Mouse (Mus musculus): ENCODE measurements at regions not wholly inside any gene's neighbourhood (a gene's known extent, or its start where the extent isn't known, plus 50 kb on each side); places are given as distances from the start of the nearest gene placed in this dataset.
A peak's percentile ranks its signal among the peaks of the same experiment; 100 is the strongest.

DNA sequence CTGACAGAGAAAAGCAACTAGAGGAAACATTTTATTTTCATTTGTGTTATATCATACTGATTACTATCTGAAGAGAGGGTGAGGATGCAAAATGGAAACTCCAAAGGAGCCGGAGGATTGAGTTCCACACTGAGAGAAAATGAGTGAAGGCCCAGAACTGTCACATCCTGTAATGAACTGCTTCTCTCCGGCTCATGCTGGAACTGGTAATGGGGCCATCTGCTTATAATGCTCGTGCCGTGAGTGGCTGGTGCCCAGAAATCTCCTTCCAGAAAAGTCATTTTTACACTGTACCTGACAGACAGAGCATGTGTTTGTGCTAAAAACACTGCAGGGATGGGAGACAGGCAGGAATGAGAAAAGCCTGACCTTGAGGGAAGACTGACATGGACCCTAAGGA is 483.5 kb upstream of the Pkdcc start:
- no peak for DNase-seq (ENCODE audit: extremely low read depth, insufficient read length, low spot score)

DNA sequence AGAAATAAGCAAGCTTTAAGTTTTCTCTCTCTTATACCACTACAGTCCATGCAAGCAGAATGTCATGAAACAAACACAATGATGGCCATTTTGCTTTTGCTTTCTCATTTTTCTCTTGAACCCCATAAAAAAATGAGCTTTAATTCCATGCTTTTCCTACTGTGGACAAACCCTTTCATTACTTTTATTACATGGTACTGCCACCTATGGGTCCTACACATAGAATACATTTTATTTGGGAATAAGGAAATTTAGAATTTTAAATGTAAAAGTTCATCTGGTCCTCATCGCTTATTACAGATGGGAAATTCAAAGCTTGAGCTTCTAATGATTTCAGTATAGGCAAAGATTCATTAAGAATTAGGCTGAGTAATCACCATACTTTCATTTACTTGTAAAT is 472.6 kb upstream of the Pkdcc start:
- DNase-seq (ENCODE audit: extremely low read depth, insufficient read length, low spot score), result no peak

DNA sequence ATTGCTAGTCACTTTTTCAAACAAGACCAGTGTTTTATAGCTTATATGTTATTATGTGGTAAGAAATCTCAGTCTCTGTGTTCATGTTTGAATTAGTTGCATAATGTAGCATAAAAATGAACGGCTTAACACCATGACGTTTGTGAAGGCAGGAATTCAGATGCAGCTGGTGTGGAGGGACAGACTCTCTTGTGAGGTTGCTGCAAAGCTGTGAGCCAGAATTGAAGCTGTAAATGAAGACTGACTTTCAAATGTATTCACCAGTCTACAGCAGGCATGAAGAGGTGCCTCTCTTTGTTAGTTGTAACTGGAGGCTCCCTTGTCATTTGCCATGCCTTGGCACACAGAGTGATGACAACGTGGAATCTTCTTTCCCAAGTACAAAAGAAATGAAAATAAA is 457.7 kb upstream of the Pkdcc start:
- DNase-seq (ENCODE audit: extremely low read depth, insufficient read length, low spot score), result no peak

DNA sequence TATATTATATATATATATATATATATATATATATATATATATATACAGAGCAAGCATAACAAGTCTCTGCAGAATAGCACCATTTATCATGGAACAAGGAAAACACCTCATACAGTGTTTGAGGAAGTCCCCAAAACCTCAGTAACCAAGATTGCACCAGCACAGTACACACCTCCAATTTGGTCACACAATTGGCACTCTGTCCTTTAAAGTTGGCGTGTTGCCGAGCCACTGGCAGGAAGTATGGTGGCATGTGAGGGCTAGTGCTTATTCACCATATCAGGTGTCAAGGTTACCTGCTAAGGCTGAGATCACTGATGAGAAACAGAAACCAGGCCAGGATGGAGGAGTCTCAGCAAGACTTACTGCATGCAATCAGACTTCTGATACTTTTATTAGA is 436.0 kb upstream of the Pkdcc start:
- DNase-seq (ENCODE audit: extremely low read depth, insufficient read length, low spot score), result no peak

DNA sequence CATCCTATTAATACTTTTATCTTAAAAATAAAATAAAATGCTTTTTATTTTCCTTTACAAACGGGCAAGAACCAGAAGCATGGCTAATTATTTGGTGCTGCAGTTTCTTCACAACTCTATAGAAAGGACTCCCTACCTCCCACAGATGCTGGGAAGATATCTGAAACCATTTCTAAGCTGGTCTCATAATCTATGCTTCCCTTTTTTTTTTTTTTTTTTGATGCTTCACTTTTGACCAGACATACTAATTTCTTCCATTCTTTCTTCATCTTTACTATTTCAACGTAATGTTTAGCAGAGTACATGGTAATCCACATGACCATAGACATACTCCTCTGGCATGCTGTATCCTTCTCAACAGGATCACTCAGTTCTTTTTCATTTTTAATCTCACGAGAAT is 393.0 kb upstream of the Pkdcc start:
- DNase-seq (ENCODE audit: extremely low read depth, insufficient read length, low spot score), result no peak

DNA sequence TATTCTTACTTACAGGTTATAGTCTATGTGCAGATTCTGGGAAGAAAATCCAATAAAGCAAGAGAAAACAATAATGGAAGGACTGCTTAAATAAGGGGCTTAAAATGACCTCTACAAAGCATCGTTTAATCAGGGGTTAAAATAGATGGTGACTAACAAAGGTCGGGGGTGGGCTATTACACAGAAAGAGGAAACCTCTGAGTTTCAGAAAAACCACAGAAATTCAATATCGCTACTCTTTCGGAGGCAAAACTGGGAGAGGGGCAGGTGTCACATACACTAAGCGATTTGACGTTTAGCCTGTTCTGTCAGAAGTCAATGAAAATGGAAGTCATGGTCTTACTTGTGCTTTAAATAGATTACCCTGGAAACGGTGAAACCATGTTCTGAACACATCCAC is 391.0 kb upstream of the Pkdcc start:
- DNase-seq (ENCODE audit: extremely low read depth, insufficient read length, low spot score), result no peak

DNA sequence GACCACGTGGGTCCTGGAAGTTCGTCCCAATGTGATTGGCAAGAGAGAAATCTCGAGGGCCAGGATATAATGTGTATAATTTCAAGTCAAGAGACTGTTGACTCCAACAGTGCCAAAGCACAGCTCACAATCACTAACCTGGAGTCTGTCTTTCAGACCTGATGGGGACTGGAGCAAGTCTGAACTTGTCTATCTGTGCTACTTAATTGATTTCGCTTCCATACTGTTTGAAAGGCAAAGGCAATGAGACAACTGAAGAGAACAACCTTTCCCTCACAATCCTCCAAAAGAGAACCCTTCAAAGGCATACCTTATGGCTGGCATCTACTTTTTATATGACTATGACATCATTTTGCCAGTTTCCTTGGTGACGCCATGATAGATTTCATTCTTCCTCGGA is 390.5 kb upstream of the Pkdcc start:
- no peak for DNase-seq (ENCODE audit: extremely low read depth, insufficient read length, low spot score)

DNA sequence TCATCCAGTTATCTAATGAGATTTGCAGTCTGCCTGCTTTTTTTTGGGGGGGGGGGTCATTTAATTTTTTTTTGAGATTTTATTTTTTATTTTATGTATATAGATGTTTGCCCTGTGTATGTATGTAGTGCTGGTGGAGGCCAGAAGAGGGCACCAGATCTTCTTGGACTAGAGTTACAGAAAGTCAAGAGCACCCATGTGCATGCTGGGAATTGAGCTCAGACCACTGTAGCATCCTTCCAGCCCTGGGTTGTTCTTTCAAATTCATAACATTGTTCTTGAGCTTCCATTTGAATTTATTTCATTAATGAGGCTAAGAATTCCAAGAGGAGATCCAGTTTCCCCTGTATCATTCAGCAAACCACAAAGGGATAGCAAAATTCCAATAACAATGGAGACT is 387.9 kb upstream of the Pkdcc start:
- DNase-seq (ENCODE audit: extremely low read depth, insufficient read length, low spot score), result no peak

DNA sequence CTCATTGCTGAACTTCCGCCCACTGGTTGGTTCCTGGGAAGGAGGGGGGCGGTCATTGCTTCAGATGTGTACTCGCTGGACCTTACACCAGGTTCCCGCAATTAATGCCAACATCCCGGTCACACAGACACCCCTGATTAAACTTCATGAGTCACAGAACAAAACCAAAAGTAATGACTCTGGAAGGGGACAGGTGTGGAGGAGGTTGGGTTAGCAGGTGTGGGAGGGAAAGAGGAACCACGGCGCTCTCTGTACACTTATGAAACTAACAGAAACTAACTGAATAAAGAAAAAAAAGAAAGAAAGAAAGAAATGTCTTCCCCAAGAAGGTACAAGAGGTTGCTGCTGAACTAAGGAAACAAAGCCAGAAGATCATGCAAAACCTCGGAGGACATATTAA is 387.3 kb upstream of the Pkdcc start:
- DNase-seq (ENCODE audit: extremely low read depth, insufficient read length, low spot score), result no peak

DNA sequence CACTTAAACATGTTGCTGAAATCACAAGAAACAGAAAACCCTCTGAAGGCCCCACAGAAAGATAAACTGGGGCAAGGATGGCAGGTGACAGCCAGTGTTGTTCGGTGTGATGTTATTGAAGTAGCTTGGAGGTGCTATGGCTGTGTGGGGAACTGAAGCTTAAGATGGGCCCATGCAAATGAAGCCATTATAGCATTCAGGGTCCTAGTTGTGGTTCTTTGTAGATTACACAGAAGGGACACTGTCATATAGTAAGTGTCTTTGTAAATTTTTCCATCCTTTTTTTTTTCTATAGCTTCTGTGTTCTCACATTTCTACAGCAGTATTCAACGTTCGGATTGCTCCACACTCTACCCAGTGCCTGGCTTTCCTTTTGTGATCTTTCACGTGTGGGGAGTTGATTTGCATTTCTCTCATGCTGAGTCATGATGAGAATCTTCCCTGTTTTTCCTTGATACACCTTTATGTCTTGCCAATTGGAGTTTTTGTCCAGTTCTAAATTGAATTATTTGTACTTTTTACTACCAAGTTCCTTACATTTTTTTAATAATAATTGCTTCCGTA is 386.6 kb upstream of the Pkdcc start:
- no peak for DNase-seq (ENCODE audit: extremely low read depth, insufficient read length, low spot score)

DNA sequence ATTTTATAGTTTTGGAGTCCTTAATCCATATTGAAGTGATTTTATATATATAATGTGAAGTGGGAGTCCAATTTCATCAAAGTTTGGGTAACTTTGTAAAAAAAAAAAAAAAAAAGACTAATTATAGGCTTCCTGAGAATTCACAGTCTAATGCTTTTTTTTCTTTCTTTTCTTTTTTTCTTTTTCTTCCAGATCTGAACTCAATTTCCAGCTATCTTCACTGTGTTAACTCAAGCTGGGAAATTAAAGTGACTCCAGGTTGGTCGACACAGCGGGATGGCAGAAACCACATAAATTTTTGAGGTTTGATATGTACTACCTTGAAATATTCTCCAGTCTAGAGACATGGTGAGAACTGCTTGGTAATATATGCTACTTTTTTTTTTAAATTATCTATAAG is 385.7 kb upstream of the Pkdcc start:
- DNase-seq (ENCODE audit: extremely low read depth, insufficient read length, low spot score), result no peak

DNA sequence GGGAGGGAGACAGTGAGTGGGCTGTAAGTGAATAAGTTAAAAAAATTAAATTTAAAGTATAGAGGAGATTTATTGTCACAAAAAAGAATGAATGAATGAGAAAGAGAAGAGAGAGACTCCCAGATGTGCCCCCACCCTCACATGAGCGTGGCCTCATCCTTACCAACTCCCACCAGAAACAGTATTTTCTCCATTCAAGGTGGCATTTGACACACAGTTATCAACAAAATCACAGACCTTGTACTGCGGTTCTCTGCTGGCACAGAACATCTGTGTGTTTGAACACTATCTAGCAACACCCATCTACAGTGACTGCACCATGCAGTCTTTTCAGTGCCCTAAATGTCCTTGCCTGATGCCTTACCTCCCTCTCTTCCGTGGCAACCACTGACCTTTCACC is 380.9 kb upstream of the Pkdcc start:
- DNase-seq (ENCODE audit: extremely low read depth, insufficient read length, low spot score), result no peak

DNA sequence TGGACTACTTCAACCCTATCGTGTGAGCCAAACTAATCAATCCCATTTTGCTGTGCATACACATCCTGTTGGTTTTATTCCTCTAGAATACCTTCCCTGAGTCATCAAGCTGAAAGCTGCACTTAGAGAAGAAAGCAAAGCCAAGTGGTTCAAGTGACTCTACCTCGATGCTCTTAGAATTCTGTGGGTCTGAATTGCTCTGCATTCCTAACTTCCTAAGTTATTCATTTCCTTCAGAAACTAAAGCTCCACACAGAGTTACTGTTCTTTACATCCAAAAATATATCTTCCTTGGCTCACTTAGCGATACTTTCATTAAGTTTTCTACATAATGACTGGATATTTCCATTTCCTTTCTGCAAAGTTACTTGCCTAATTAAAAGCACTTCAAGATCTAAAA is 379.0 kb upstream of the Pkdcc start:
- DNase-seq (ENCODE audit: extremely low read depth, insufficient read length, low spot score), result no peak

DNA sequence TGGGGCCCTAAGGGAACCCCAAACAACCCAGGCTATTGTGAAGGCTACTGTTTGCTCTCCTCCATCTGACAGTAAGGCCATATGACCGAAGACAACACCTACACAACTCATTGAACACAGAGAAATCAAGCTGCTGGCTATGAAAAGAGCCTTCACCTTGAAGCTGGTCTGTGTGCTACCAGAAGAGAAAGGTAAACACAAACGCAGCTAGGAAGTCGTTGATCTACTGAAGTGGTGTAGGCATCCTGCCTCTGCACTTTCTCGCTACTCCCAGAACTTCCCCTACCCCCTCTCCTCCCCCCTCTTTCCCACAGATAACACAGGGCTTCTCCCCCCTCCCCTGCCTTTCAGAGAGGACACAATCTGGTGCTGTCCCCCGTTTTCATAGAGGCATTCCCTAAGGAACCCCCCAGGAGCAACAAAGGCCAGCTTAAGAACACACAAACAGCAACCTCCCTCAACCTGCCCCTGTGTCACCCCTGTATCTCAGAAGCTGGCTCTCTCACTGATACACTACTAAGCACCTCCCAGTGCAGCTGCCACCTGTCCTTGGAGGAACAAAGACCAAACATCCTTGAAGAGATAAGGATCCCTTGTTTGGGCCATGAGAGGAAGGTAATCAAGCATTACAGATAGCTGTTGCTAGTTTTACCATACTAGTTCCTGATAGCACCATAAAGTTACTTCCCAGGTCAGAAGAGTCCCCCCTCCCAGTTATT is 368.2 kb upstream of the Pkdcc start:
- DNase-seq (ENCODE audit: extremely low read depth, insufficient read length, low spot score), result no peak

DNA sequence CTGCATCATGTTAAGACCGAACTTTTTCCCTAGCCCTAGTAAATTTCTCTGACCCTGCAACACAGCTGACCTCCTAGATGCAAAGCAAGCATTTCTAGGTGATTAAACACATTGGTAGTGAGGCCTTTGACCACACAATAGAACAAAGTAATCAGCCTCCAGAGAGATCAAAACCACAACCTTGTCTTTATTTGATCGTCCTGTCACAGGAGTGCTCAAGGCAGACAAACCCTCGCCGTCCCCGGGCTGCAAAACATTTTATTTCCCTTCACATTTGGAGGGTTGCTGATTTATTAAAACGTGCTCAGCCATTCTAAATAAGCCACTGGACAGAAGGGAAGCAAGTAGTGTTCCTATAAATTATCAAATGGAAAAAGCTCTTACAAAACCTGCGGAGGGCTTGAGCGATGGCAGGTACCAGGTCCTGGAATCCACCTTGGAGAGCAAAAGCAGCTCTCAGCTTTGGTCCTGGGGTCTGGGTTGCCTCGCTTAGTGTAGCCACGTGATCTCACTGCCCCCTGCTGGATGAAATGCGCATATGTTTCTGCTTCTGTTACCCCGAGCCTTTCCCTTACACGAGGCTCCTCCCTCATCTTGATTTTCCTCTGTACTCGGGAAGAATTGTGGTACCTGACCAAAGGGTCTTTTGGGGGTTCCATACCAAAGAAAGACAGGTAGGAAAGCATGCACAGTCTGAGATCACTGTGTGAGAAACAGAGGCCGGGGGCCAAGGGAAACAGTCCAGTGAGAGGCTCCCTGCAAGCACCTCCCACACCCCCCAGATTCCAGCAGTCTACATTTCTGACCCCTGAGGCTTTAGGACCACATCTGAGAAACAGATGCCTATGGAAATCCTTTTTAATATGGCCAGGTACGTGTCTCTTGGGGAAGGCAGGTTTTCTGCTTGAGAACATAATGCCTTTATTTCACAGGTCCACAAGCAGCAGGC is 357.6 kb upstream of the Pkdcc start:
- DNase-seq (ENCODE audit: extremely low read depth, insufficient read length, low spot score), result peak; percentile 19

DNA sequence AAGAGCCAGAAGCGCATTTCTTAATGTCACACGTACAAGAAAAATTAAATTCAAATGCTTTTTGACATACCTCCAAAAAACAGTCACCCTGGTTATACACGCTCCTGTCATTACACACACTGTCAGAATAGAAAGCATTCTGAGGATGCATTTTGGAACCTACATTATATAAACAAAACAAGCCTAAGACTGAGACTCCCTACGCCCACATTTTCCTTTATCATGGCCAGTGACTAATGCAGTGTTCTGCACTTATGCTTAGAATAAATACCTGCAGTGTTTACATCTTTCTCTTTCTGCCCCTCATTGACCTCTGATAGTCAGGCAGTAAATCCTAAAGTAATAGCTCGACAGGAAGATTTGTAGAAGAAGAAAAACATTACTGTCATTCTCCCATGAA is 354.7 kb upstream of the Pkdcc start:
- DNase-seq (ENCODE audit: extremely low read depth, insufficient read length, low spot score), result no peak

DNA sequence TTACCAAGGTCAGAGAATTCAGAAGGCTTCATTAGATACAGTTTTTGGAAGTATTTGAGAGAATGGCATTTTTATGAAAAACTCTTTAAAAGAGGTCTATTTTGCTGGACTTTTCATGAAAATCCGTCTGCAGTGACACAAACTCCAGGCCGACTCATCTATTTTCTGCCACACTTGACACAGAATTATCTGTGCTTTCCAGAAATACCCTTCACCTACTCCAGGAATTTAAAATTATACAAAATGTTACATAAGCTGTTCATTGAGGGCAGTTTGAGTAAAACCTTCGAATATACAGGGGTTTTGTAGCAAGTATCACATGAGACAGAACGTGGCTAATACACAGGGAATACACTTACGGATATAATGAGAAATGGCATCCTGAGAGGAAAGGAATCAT is 354.1 kb upstream of the Pkdcc start:
- no peak for DNase-seq (ENCODE audit: extremely low read depth, insufficient read length, low spot score)

DNA sequence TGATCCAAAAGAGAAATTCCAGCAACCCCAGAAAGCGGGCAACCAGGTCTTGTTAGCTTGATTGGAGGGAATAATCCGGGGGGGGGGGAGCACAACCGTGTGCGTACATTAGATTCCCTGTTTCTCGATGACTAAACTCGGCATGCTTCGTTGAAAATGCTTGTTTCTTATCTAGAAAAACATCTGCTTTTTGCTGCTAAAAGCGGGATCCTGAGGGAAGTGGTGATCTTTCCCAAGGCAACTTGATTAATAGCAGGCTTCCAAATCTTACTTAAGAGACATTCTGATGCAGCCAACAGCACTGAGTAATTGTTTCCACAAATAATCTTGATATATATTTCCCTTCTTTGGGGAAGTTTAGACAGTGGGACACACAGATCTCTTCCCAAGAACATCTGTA is 338.0 kb upstream of the Pkdcc start:
- DNase-seq (ENCODE audit: extremely low read depth, insufficient read length, low spot score), result no peak

DNA sequence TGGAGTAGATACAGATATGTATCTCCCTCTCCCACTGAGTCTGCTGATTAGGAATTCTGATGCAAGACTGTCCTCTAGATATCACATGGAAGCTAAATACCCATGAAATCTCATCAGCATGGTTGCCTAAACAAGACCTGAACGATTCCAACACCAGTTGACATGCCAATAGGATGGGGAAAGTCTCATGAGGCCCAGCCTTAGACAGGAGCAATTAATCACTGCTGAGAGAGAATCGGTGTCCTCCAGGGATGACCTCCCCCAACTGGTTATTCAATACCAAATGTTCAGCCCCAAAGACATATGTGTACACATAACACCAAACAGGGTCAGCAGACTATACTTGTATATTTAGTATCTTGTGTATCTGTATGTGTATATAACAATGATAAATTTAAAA is 314.5 kb upstream of the Pkdcc start:
- DNase-seq (ENCODE audit: extremely low read depth, insufficient read length, low spot score), result no peak

DNA sequence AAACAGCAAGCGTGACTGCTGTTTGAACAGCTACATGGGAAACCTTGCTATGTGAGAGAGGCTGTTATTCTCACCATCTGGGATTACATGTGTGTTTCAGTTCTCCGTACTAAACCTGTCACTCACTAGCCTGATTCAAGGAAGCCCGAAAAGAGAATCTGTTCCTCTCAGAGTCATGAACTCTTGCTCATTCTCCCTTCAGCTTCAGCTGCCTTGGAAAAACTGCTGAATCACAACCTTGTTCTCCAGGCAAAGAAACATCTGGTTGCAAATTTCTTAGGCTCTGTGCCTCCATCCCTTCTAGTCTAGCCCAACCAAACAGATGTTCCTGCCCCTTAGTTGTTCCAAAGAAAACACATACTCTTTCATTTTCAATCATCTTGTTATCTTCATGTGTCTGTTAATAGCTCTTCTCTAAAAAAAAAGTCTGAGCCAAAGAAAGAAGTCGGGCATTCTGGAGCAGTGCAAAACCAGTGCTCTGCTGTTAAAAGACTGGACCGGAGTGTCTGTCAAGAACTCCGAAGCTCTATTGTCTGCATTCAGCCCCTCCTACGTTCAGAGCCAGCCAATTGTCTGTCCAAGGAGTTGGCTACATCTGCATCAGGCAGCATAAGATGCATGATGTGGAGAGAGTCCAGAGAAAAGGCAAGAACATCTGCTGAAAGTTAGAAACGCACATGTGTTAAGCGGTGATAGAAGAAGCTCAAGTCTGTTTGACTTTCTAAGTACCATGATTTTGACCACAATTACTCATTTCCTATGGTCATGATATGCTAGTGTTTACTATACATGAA is 313.8 kb upstream of the Pkdcc start:
- DNase-seq (ENCODE audit: extremely low read depth, insufficient read length, low spot score), result no peak

DNA sequence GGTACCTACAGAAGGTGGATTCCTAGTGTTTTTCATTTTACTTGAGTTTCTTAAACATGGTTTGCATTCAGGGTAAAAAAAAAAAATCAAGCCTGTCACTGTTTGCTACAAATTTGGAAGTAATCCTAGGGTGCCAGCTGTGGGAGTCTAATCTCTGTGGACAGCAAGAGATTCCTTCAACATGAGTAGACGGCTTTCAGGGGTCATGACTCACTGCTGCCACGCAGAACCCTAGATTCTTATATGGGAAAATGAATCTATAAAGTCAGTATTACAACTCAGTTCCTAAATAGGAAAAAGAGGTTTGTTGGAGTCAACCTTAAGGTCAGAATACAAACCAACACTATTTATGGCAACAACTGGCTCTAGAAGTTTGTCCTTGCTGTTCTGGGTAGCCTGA is 310.1 kb upstream of the Pkdcc start:
- DNase-seq (ENCODE audit: extremely low read depth, insufficient read length, low spot score), result peak; percentile 53

Data from 3134 (cell line).